Mouse (Mus musculus) kidney, embryonic 16.5 days (tissue): ENCODE measurements around the gene Cdkl1. TPM values are rescaled to one million over a fixed set of nuclear protein-coding genes. Genes with fewer than 3 reads are reported as not detected.
A peak's percentile ranks its signal among the peaks of the same experiment; 100 is the strongest.

ENCODE experiments used
- microRNA counts: library from miRNA; unstranded; fragments of <30 nt; microRNA quantifications from one replicate; lab custom pipeline; 2016
- microRNA-seq: library from miRNA; unstranded; fragments of <30 nt; microRNA quantifications from one replicate; pipeline ENCODE4, GENCODE M21; 2016
- polyA plus RNA-seq: library from polyadenylated mRNA; unstranded; fragments of >200 nt; fragmentation: Nextera tagmentation; extraction: Ambion mirVana; gene quantifications from 2 replicates; pipeline ENCODE4 v1.2.1, GENCODE M21; 2015

The Cdkl1 gene
- polyA plus RNA-seq, 1 experiment from 2014 or later, result 32.4 TPM

MicroRNAs encoded within 50 kb of the gene (microRNA counts, 519-probe panel; counts per million panel counts)
- 104 counts per million, percentile 35 among the panel's probes with 10 or more counts for microRNA mmu-miR-681 (lab: Ali Mortazavi, UCI)

Small RNAs within 50 kb of the gene (microRNA-seq; reads per million reads assigned to microRNA genes)
- not detected for gene Mir681

Other genes with a start within 250 kb of the Cdkl1 start
- 21.2 and 25.7 TPM in 2 replicates for gene Vcpkmt, start 208.2 kb downstream of the Cdkl1 start, polyA plus RNA-seq
- gene Sos2, start 109.4 kb downstream of the Cdkl1 start, polyA plus RNA-seq, result 7.1 and 9.3 TPM in 2 replicates
- 25.2 and 26.9 TPM in 2 replicates for gene L2hgdh, start 66.4 kb downstream of the Cdkl1 start, polyA plus RNA-seq
- 31.7 and 33.5 TPM in 2 replicates for gene Atp5s, start 66.3 kb downstream of the Cdkl1 start, polyA plus RNA-seq
- gene Atl1, start 101.3 kb upstream of the Cdkl1 start, polyA plus RNA-seq, result 4.7 and 5.7 TPM in 2 replicates
- 31.5 and 32.6 TPM in 2 replicates for gene Map4k5, start 101.9 kb upstream of the Cdkl1 start, polyA plus RNA-seq
- gene Sav1, start 195.7 kb upstream of the Cdkl1 start, polyA plus RNA-seq, result 0.80 and 1.4 TPM in 2 replicates